Mouse (Mus musculus) neural tube, embryonic 12.5 days (tissue): ENCODE data around the gene Anks1b. TPM values are rescaled to one million over a fixed set of nuclear protein-coding genes. Genes with fewer than 3 reads are reported as not detected.

Experiments used
- ATAC-seq: fragments of 200-750 bp; cut with Nextera tagmentation; 2 replicates; pipeline ENCODE4 v1.8.0; 2017; ENCODE audit warnings: low read depth, mild to moderate bottlenecking, moderate TSS enrichment, moderate library complexity; ENCODE audit not compliant: low FRiP score
- H3K27ac ChIP-seq: fragments of 300-500 bp; sonication (generic); 2 replicates; pipeline ENCODE4 v1.5.1; 2016
- H3K27me3 ChIP-seq: fragments of 300-500 bp; sonication (generic); replicated peaks from 2 replicates; pipeline ENCODE4 v1.6.1; 2016; ENCODE audit warnings: mild to moderate bottlenecking
- H3K36me3 ChIP-seq: fragments of 300-500 bp; sonication (generic); 2 replicates; pipeline ENCODE4 v1.6.1; 2016; ENCODE audit warnings: mild to moderate bottlenecking
- H3K4me1 ChIP-seq: fragments of 300-500 bp; sonication (generic); 2 replicates; pipeline ENCODE4 v1.6.1; 2016
- H3K4me2 ChIP-seq: fragments of 300-500 bp; sonication (generic); replicated peaks from 2 replicates; pipeline ENCODE4 v1.6.1; 2016; ENCODE audit warnings: mild to moderate bottlenecking
- H3K4me3 ChIP-seq: fragments of 300-500 bp; sonication (generic); 2 replicates; pipeline ENCODE4 v1.5.1; 2016
- H3K9ac ChIP-seq: fragments of 300-500 bp; sonication (generic); 2 replicates; pipeline ENCODE4 v1.6.1; 2016; ENCODE audit warnings: mild to moderate bottlenecking
- H3K9me3 ChIP-seq: fragments of 300-500 bp; sonication (generic); 2 replicates; pipeline ENCODE4 v1.6.1; 2016; ENCODE audit warnings: mild to moderate bottlenecking
- WGBS: fragments of 180-500 bp; shearing (Covaris S2); methylation state at CpG from one replicate; pipeline ENCODE4 v1.1.7; 2016; 5-methylcytosine and 5-hydroxymethylcytosine counted together
- polyA plus RNA-seq: library from polyadenylated mRNA; unstranded; fragments of >200 nt; fragmentation: Nextera tagmentation; extraction: Ambion mirVana; gene quantifications from 2 replicates; pipeline ENCODE4 v1.2.1, GENCODE M21; 2016

Gene Anks1b
- polyA plus RNA-seq, 1 experiment from 2014 or later = 25.1 TPM

GRCm38 (mm10) chr10:90699211-90699610, 825.9 kb downstream of the Anks1b start:
- no peak overlapping the region for H3K4me2 ChIP-seq
- no peaks in the 10 kb centered on the region for H3K9me3 ChIP-seq
- H3K4me3 ChIP-seq = no peak overlapping the region
- no peaks in the 10 kb centered on the region for H3K27me3 ChIP-seq
- H3K36me3 ChIP-seq = no peaks in the 10 kb centered on the region
- no peaks in the 10 kb centered on the region for H3K4me1 ChIP-seq
- H3K27ac ChIP-seq = no peak overlapping the region
- WGBS = 78% methylated on average over 12 of the region's 12 CpGs
- ATAC-seq = no peak
- no peak overlapping the region for H3K9ac ChIP-seq

GRCm38 (mm10) chr10:90704602-90705001, 831.3 kb downstream of the Anks1b start:
- WGBS = 93% methylated on average over 10 of the region's 10 CpGs
- H3K4me2 ChIP-seq = no peak overlapping the region
- H3K27ac ChIP-seq = no peak overlapping the region
- no peak overlapping the region for H3K9ac ChIP-seq
- no peaks in the 10 kb centered on the region for H3K27me3 ChIP-seq
- no peak for ATAC-seq
- no peaks in the 10 kb centered on the region for H3K9me3 ChIP-seq
- no peak overlapping the region for H3K4me3 ChIP-seq
- peaks cover 3% of the 10 kb centered on the region; the same call in 1 of the 2 replicates for H3K4me1 ChIP-seq
- no peaks in the 10 kb centered on the region for H3K36me3 ChIP-seq

- Histone ChIP-seq H3K9ac (no peak overlapping the region), H3K4me2 (no peak overlapping the region), H3K4me3 (no peak overlapping the region), H3K36me3 (no peaks in the 10 kb centered on the region), H3K27me3 (no peaks in the 10 kb centered on the region), H3K4me1 (peaks cover 3% of the 10 kb centered on the region; the same call in 1 of the 2 replicates), H3K9me3 (no peaks in the 10 kb centered on the region), H3K27ac (no peak overlapping the region)
- 45% methylated on average over 11 of the region's 11 CpGs for WGBS
- ATAC-seq = peak; percentile 57; the same call in 1 of the 2 replicates
These were observed 835.7 kb downstream of the Anks1b start for GRCm38 (mm10) chr10:90708822-90709601.

GRCm38 (mm10) chr10:90709602-90709931, 836.3 kb downstream of the Anks1b start:
- Histone ChIP-seq H3K9me3 (no peaks in the 10 kb centered on the region), H3K4me1 (peaks cover 3% of the 10 kb centered on the region; the same call in 1 of the 2 replicates), H3K36me3 (no peaks in the 10 kb centered on the region), H3K4me3 (no peak overlapping the region), H3K4me2 (no peak overlapping the region), H3K27me3 (no peaks in the 10 kb centered on the region), H3K27ac (no peak overlapping the region), H3K9ac (no peak overlapping the region)
- peak; percentile 74; the same call in 1 of the 2 replicates for ATAC-seq
- WGBS = 8% methylated on average over 5 of the region's 5 CpGs

GRCm38 (mm10) chr10:90717961-90718360, 844.7 kb downstream of the Anks1b start:
- no peak overlapping the region for H3K27ac ChIP-seq
- no peak overlapping the region for H3K4me2 ChIP-seq
- no peaks in the 10 kb centered on the region for H3K9me3 ChIP-seq
- no peak overlapping the region for H3K9ac ChIP-seq
- H3K36me3 ChIP-seq = no peaks in the 10 kb centered on the region
- 54% methylated on average over 11 of the region's 11 CpGs for WGBS
- ATAC-seq = no peak
- no peaks in the 10 kb centered on the region for H3K4me1 ChIP-seq
- H3K4me3 ChIP-seq = no peak overlapping the region
- H3K27me3 ChIP-seq = no peaks in the 10 kb centered on the region

GRCm38 (mm10) chr10:90718684-90719083, 845.4 kb downstream of the Anks1b start:
- H3K27ac ChIP-seq = no peak overlapping the region
- H3K9me3 ChIP-seq = no peaks in the 10 kb centered on the region
- no peak overlapping the region for H3K4me2 ChIP-seq
- H3K27me3 ChIP-seq = no peaks in the 10 kb centered on the region
- H3K9ac ChIP-seq = no peak overlapping the region
- H3K4me1 ChIP-seq = no peaks in the 10 kb centered on the region
- H3K36me3 ChIP-seq = no peaks in the 10 kb centered on the region
- WGBS = 94% methylated on average over 9 of the region's 9 CpGs
- no peak overlapping the region for H3K4me3 ChIP-seq
- no peak for ATAC-seq

GRCm38 (mm10) chr10:90719996-90720395, 846.7 kb downstream of the Anks1b start:
- no peaks in the 10 kb centered on the region for H3K36me3 ChIP-seq
- WGBS = 33% methylated on average over 4 of the region's 4 CpGs

GRCm38 (mm10) chr10:90723071-90723494, 849.8 kb downstream of the Anks1b start:
- Histone ChIP-seq H3K4me2 (no peak overlapping the region), H3K36me3 (no peaks in the 10 kb centered on the region), H3K27me3 (0 out of 2 replicates have a peak, but pooled peaks cover 7% of the 10 kb centered on the region), H3K9me3 (no peaks in the 10 kb centered on the region), H3K9ac (no peak overlapping the region), H3K4me1 (no peaks in the 10 kb centered on the region), H3K4me3 (no peak overlapping the region), H3K27ac (no peak overlapping the region)
- WGBS = 72% methylated on average over 5 of the region's 5 CpGs
- ATAC-seq = no peak

More at GRCm38 (mm10) chr10:90719996-90720395, 846.7 kb downstream of the Anks1b start:
- no peaks in the 10 kb centered on the region for H3K27me3 ChIP-seq
- H3K4me3 ChIP-seq = no peak overlapping the region
- no peak overlapping the region for H3K9ac ChIP-seq
- H3K4me1 ChIP-seq = no peaks in the 10 kb centered on the region
- no peak overlapping the region for H3K4me2 ChIP-seq
- H3K27ac ChIP-seq = no peak overlapping the region
- no peaks in the 10 kb centered on the region for H3K9me3 ChIP-seq
- ATAC-seq = no peak

- H3K9me3 ChIP-seq = no peaks in the 10 kb centered on the region
- 0 out of 2 replicates have a peak, but pooled peaks cover 7% of the 10 kb centered on the region for H3K27me3 ChIP-seq
- no peak for ATAC-seq
- H3K9ac ChIP-seq = no peak overlapping the region
- no peaks in the 10 kb centered on the region for H3K36me3 ChIP-seq
- WGBS = 90% methylated on average over 13 of the region's 13 CpGs
- no peak overlapping the region for H3K27ac ChIP-seq
- H3K4me1 ChIP-seq = peaks cover 4% of the 10 kb centered on the region; the same call in 1 of the 2 replicates
- no peak overlapping the region for H3K4me3 ChIP-seq
- H3K4me2 ChIP-seq = no peak overlapping the region
These were observed 850.6 kb downstream of the Anks1b start for GRCm38 (mm10) chr10:90723941-90724341.

GRCm38 (mm10) chr10:90724931-90725330, 851.6 kb downstream of the Anks1b start:
- 0 out of 2 replicates have a peak, but pooled peaks cover 7% of the 10 kb centered on the region for H3K27me3 ChIP-seq
- H3K4me2 ChIP-seq = no peak overlapping the region
- peaks cover 4% of the 10 kb centered on the region; the same call in 1 of the 2 replicates for H3K4me1 ChIP-seq
- H3K9ac ChIP-seq = no peak overlapping the region
- 78% methylated on average over 1 of the region's 1 CpGs for WGBS
- H3K36me3 ChIP-seq = no peaks in the 10 kb centered on the region
- H3K27ac ChIP-seq = no peak overlapping the region
- H3K9me3 ChIP-seq = no peaks in the 10 kb centered on the region
- ATAC-seq = no peak
- no peak overlapping the region for H3K4me3 ChIP-seq

- Histone ChIP-seq H3K27ac (no peak overlapping the region), H3K4me2 (peak overlapping the region; percentile 57), H3K4me1 (peaks cover 4% of the 10 kb centered on the region; the same call in 1 of the 2 replicates), H3K9ac (0 out of 2 replicates have a peak overlapping the region, but pooled peaks have one; percentile 17), H3K36me3 (no peaks in the 10 kb centered on the region), H3K9me3 (no peaks in the 10 kb centered on the region), H3K4me3 (peak overlapping the region; percentile 10; the same call in 1 of the 2 replicates), H3K27me3 (0 out of 2 replicates have a peak, but pooled peaks cover 7% of the 10 kb centered on the region)
- peak; percentile 61 for ATAC-seq
- WGBS = 32% methylated on average over 22 of the region's 22 CpGs
These were observed 855.4 kb downstream of the Anks1b start for GRCm38 (mm10) chr10:90728401-90729358.

GRCm38 (mm10) chr10:90729527-90729926, 856.2 kb downstream of the Anks1b start:
- Histone ChIP-seq H3K27ac (no peak overlapping the region), H3K36me3 (no peaks in the 10 kb centered on the region), H3K9me3 (no peaks in the 10 kb centered on the region), H3K4me1 (peaks cover 4% of the 10 kb centered on the region; the same call in 1 of the 2 replicates), H3K4me3 (no peak overlapping the region), H3K4me2 (no peak overlapping the region), H3K27me3 (0 out of 2 replicates have a peak, but pooled peaks cover 7% of the 10 kb centered on the region), H3K9ac (no peak overlapping the region)
- WGBS = 57% methylated on average over 10 of the region's 10 CpGs
- no peak for ATAC-seq
